Mouse (Mus musculus) 416B (cell line): ENCODE measurements around the gene 1500011B03Rik.

ENCODE experiments used
- DNase-seq: peaks from one replicate; pipeline ENCODE4 v3.0.0; 2011; ENCODE audit warnings: low read depth

Gene 1500011B03Rik

GRCm38 (mm10) chr5:114780912-114781311 lies 42.4 kb downstream of the 1500011B03Rik start:
- DNase-seq = no peak

- DNase-seq = no peak
Observed at GRCm38 (mm10) chr5:114779956-114780489, 43.2 kb downstream of the 1500011B03Rik start.

GRCm38 (mm10) chr5:114776174-114776573 lies 47.1 kb downstream of the 1500011B03Rik start:
- no peak for DNase-seq

GRCm38 (mm10) chr5:114775056-114775979 lies 48.0 kb downstream of the 1500011B03Rik start, which contains the start of gene Git2:
Gene Git2 (minus strand): TSS chr5:114775517.
- DNase-seq = peak; percentile 58

DNA sequence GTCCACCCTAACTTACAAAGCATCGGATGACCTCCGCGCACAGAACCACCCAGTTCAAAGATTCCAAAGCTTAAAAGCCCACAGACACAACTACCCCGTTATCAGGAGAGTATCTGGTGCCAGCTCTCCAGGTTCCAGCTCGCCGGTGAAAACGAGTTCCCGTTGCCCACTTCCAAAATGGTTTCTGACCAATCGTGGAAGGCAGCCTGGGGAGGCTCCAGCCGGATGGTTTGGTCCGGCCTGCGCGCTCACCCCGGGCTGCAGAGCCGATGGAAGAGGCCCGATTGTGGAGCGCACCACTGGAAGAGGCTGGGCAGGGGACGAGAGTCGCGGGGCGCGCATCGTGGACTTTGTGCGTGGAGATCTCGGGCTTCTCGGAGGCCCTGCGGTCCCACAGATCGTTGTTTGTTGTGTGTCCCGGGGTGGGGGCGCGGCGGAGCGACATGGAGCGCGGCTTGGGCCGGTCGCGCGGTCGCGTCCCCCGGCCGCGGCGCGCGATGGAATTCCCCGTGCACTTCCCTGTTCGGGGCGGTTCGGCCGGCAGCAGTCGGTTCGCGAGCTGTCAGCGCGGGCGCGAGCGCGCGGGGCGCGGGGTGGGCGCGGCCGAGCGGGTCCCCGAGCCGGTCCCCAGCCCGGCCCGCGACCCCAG lies 48.7 kb downstream of the 1500011B03Rik start, which contains the start of gene Ankrd13a:
Gene Ankrd13a, plus strand, starts transcription at position 275 of the 649 bp plus-strand sequence.
- peak; percentile 92 for DNase-seq

DNA sequence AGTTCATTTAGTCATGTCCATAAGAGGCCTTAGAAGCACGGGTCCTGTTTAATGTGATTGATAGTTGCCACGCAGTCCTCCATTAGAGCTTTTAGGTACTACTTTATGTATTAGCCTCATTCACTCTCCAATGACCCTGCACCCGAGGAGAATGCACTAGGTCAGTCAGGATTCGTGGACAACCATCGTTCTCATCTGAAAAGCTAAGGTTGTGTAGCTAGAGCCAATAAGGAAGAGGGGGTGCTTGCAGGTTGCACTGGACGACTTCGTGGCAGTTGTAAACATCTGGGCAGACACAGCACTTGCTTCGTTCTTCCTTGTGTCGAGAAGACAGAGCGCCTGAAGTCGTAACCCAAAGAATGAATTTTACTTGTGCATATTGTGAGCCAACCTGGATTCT lies 49.5 kb downstream of the 1500011B03Rik start:
- no peak for DNase-seq

DNA sequence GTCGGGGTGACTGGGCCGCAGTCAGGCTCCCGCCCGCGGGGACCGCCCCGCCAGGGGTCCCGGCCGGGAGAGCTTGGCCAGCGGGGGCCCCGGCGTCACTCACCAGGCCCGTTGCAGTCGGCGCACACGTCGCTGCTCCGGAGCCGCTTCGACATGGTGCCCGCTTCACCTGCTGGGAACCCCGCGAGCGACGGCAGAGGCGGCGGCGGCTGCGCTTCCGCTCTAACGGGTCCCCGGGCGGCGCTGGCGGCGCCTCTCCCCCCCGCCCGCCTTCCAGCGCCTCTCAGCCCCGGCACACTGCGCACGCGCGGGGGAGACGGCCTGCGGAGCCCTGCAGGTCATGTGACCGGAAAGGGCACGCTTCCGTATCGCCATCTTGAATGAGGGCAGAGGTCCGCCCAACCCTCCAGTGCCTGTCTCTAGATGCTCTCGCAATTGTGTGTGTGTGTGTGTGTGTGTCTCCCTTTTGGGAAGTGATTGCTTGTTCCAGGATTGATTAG lies 50.0 kb downstream of the 1500011B03Rik start:
- peak; percentile 98 for DNase-seq

GRCm38 (mm10) chr5:114772456-114773203 lies 50.6 kb downstream of the 1500011B03Rik start:
- DNase-seq = peak; percentile 46

GRCm38 (mm10) chr5:114771796-114772195 lies 51.5 kb downstream of the 1500011B03Rik start:
- peak; percentile 51 for DNase-seq

GRCm38 (mm10) chr5:114769786-114770185 lies 53.5 kb downstream of the 1500011B03Rik start:
- DNase-seq = peak; percentile 44

DNA sequence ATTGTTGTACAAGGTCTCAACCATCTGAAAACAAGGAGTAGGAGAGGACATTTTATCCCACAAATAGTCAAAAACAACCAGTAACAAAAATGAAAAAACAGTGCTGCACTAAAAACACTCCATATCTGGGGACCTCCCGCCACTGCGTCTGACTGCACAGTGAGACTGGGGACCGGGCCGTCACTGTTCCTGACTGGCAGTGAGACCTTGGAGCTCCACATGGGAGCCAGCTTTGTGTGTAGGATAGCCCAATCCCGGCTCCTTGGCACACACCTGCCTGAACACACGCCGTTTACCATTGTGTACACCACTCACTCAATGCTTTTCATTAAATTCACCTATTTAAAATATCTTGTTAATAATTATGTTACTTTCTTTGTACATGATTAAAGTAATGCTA lies 56.1 kb downstream of the 1500011B03Rik start:
- no peak for DNase-seq

GRCm38 (mm10) chr5:114766686-114767085 lies 56.6 kb downstream of the 1500011B03Rik start:
- no peak for DNase-seq

GRCm38 (mm10) chr5:114764812-114765735 lies 58.2 kb downstream of the 1500011B03Rik start:
- DNase-seq = peak; percentile 52

DNA sequence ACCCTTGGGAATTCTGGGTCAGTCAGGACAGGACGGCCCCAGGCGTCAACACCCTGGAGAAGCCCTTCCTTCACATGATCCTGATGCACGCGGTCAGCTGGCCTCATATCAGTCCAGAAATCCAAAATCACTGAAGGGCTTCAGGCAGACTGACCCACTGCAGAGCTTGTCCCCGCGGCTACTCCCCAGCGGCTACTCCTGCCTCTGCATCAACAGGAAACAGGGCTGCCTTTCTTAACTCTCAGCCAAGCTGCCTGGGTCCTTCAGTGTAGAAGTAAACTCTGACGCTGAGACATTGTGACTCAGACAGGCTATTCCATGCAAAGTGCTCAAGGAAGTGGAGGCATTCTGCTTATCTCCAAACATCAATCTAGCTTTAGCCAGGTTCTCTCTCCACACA lies 61.3 kb downstream of the 1500011B03Rik start:
- no peak for DNase-seq

DNA sequence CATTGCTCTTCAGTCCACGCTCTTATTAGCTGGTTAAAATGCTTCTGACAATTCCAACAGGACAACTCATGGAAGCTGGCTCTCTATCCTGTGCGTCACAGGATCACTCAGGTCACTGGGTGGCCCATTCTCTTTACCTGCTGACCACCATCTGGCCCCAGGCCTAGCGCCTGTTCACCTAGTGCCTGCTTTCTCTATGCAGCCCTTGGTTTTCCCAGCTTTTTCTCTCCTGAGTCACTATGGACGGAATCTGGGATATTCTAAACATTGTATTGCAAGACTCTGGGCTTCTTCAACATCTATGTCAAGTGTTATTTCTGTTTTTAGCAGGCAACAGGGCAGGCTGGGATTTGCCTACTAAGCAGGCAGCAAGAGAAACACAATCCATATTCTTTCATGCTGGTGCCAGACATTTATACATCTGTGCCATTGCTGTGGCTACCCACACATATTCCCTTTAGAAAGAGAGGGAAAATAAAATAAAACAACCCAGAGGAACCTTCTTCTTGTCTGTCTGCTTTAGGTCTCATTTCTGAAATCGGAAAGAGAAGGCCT lies 63.7 kb downstream of the 1500011B03Rik start:
- DNase-seq = no peak
